Mouse (Mus musculus) erythroid progenitor cell, adult 5-6 weeks (primary cell): ENCODE measurements around the gene Hspg2. TPM values are rescaled to one million over a fixed set of nuclear protein-coding genes. Genes with fewer than 3 reads are reported as not detected.

Experiments
- ATAC-seq: replicated peaks from 2 replicates; pipeline ENCODE4 v1.8.0; 2016; ENCODE audit warnings: moderate number of reproducible peaks, mild to moderate bottlenecking, moderate TSS enrichment, inconsistent platforms; ENCODE audit not compliant: poor library complexity, low FRiP score, severe bottlenecking
- total RNA-seq, 2 experiments: library from RNA; stranded (forward) in 1 of 2; stranded (reverse) in 1 of 2; fragments of 150-400 nt in 1 of 2; fragments of 186-747, 209-891 nt in 1 of 2; gene quantifications; 2 replicates each; pipeline versions ENCODE4 v1.2.3 to v1.2.4; 2015 to 2017; ENCODE audit warnings: low replicate concordance in 2 of 2

The Hspg2 gene
- total RNA-seq, 2 experiments from 2014 or later = not detected

GRCm38 (mm10) chr4:137497892-137498722, 29.5 kb downstream of the Hspg2 start:
- no peak for ATAC-seq

- no peak for ATAC-seq
These were observed 30.5 kb downstream of the Hspg2 start for GRCm38 (mm10) chr4:137498882-137499583.

GRCm38 (mm10) chr4:137500149-137500548, 31.6 kb downstream of the Hspg2 start:
- ATAC-seq = no peak

GRCm38 (mm10) chr4:137500953-137501352, 32.4 kb downstream of the Hspg2 start:
- ATAC-seq = no peak

GRCm38 (mm10) chr4:137502183-137502582, 33.6 kb downstream of the Hspg2 start:
- no peak for ATAC-seq

GRCm38 (mm10) chr4:137502801-137503200, 34.2 kb downstream of the Hspg2 start:
- no peak for ATAC-seq

- no peak for ATAC-seq
These were observed 35.0 kb downstream of the Hspg2 start for GRCm38 (mm10) chr4:137503509-137503971.

- no peak for ATAC-seq
These were observed 38.1 kb downstream of the Hspg2 start for GRCm38 (mm10) chr4:137506629-137507028.

- no peak for ATAC-seq
These were observed 41.0 kb downstream of the Hspg2 start for GRCm38 (mm10) chr4:137509528-137509927.

- ATAC-seq = no peak
These were observed 41.6 kb downstream of the Hspg2 start for GRCm38 (mm10) chr4:137510021-137510696.

- ATAC-seq = no peak
These were observed 44.3 kb downstream of the Hspg2 start for GRCm38 (mm10) chr4:137512897-137513296.

- ATAC-seq = no peak
These were observed 49.6 kb downstream of the Hspg2 start for GRCm38 (mm10) chr4:137517989-137518691.

- no peak for ATAC-seq
These were observed 50.2 kb downstream of the Hspg2 start for GRCm38 (mm10) chr4:137518746-137519145.

GRCm38 (mm10) chr4:137520346-137520745, 51.8 kb downstream of the Hspg2 start:
- ATAC-seq = no peak

GRCm38 (mm10) chr4:137521966-137522365, 53.4 kb downstream of the Hspg2 start:
- no peak for ATAC-seq

- no peak for ATAC-seq
These were observed 56.9 kb downstream of the Hspg2 start for GRCm38 (mm10) chr4:137525426-137525825.

GRCm38 (mm10) chr4:137527368-137527767, 58.8 kb downstream of the Hspg2 start:
- ATAC-seq = no peak

- ATAC-seq = no peak
These were observed 59.3 kb downstream of the Hspg2 start for GRCm38 (mm10) chr4:137527872-137528271.

- no peak for ATAC-seq
These were observed 71.8 kb downstream of the Hspg2 start for GRCm38 (mm10) chr4:137540356-137540755.

- no peak for ATAC-seq
These were observed 74.4 kb downstream of the Hspg2 start for GRCm38 (mm10) chr4:137542968-137543367.
